Mouse (Mus musculus) ES-E14 (cell line): Measurements from ENCODE around the gene Sp1. TPM values are rescaled to one million over a fixed set of nuclear protein-coding genes. Genes with fewer than 3 reads are reported as not detected.

ENCODE experiments used
- DNase-seq: peaks from one replicate; pipeline ENCODE4 v3.0.0-alpha.2; 2013; ENCODE audit warnings: low read depth, low spot score
- H3K27ac ChIP-seq: 2 replicates; pipeline ENCODE4 v1.5.1; 2012; ENCODE audit warnings: low read depth, mild to moderate bottlenecking, low read length, moderate library complexity, mixed read lengths; ENCODE audit not compliant: poor library complexity, insufficient read depth, severe bottlenecking
- H3K36me3 ChIP-seq: 2 replicates; pipeline ENCODE4 v1.6.1; 2012; ENCODE audit warnings: mild to moderate bottlenecking, low read length, moderate library complexity, mixed read lengths; ENCODE audit not compliant: control insufficient read depth, poor library complexity, insufficient read depth, severe bottlenecking
- H3K4me1 ChIP-seq, 2 experiments: fragments of 150-350 bp in 1 of 2; sonication (generic) in 1 of 2; 2 replicates each; pipeline ENCODE4 v1.6.1; 2012; ENCODE audit warnings: low read length in 2 of 2, mild to moderate bottlenecking in 1 of 2, mixed read lengths in 1 of 2; ENCODE audit not compliant: control insufficient read depth in 2 of 2, insufficient read depth in 2 of 2, poor library complexity in 1 of 2
- H3K4me3 ChIP-seq, 2 experiments: fragments of 150-350 bp in 1 of 2; sonication (generic) in 1 of 2; 2 replicates each; pipeline ENCODE4 v1.5.1; 2012; ENCODE audit warnings: low read length in 2 of 2, low read depth in 1 of 2, mild to moderate bottlenecking in 1 of 2, mixed read lengths in 1 of 2; ENCODE audit not compliant: insufficient read depth in 1 of 2, poor library complexity in 1 of 2, severe bottlenecking in 1 of 2
- H3K9ac ChIP-seq: 2 replicates; pipeline ENCODE4 v1.6.1; 2012; ENCODE audit warnings: low read depth, mild to moderate bottlenecking, low read length, mixed read lengths; ENCODE audit not compliant: poor library complexity, insufficient read depth, severe bottlenecking
- H3K9me3 ChIP-seq: fragments of 150-350 bp; sonication (generic); 2 replicates; pipeline ENCODE4 v1.6.1; 2012; ENCODE audit warnings: low read depth, mild to moderate bottlenecking, low read length; ENCODE audit not compliant: control insufficient read depth, insufficient read depth
- CHD2 ChIP-seq: IDR thresholded peaks from 2 replicates; pipeline ENCODE4 v1.6.1; 2014; ENCODE audit warnings: mild to moderate bottlenecking, low read depth, low read length, inconsistent platforms
- HCFC1 ChIP-seq: IDR thresholded peaks from 2 replicates; pipeline ENCODE4 v1.6.1; 2012; ENCODE audit warnings: low read length, inconsistent platforms, borderline replicate concordance; ENCODE audit not compliant: insufficient read depth
- MAFK ChIP-seq: IDR thresholded peaks from 2 replicates; pipeline ENCODE4 v1.6.1; 2014; ENCODE audit warnings: mild to moderate bottlenecking, low read depth, low read length, inconsistent platforms; ENCODE audit not compliant: insufficient read depth
- ZC3H11A ChIP-seq: IDR thresholded peaks from 2 replicates; pipeline ENCODE4 v1.6.1; 2012; ENCODE audit warnings: low read depth, mild to moderate bottlenecking, inconsistent platforms, low read length, borderline replicate concordance
- ZNF384 ChIP-seq: IDR thresholded peaks from 2 replicates; pipeline ENCODE4 v1.6.1; 2012; ENCODE audit warnings: low read depth, low read length, inconsistent platforms
- in situ Hi-C, 2 experiments: fragments of 600-800 bp; cut with MboI; formaldehyde crosslinking; loops; one replicate each; pipeline ENCODE4 v1.15.1; 2025; ENCODE audit warnings: low sequenced_read_pairs in 2 of 2, inconsistent platforms in 1 of 2; ENCODE audit not compliant: unreplicated experiment in 2 of 2
- total RNA-seq: library from RNA; depleted of rRNA; stranded (reverse); fragments of 300-350 nt; gene quantifications from 2 replicates; pipeline ENCODE4 v1.2.3, GENCODE M21; 2012

Sp1 gene
- total RNA-seq, 1 experiment = 93.4 TPM

- TF ChIP-seq MAFK = peak; percentile 99
- TF ChIP-seq ZC3H11A = no peak
- TF ChIP-seq CHD2 = no peak
- TF ChIP-seq ZNF384 = no peak
- no peak for TF ChIP-seq HCFC1
- H3K4me3 ChIP-seq = 0 out of 4 replicates have a peak overlapping the region, but pooled peaks of 1 of the 2 experiments have one; percentile 11
These were observed 45.0 kb downstream of the Sp1 start for GRCm38 (mm10) chr15:102450928-102451327.

GRCm38 (mm10) chr15:102451666-102452430, 45.9 kb downstream of the Sp1 start:
- peak overlapping the region; percentile 55 to 56 for H3K4me3 ChIP-seq
- in situ Hi-C loops = no loop called here
- no peaks in the 10 kb centered on the region for H3K36me3 ChIP-seq
- peak overlapping the region; percentile 41; the same call in 1 of the 2 replicates for H3K9ac ChIP-seq
- TF ChIP-seq ZNF384 = no peak
- no peak for TF ChIP-seq MAFK
- TF ChIP-seq ZC3H11A = no peak
- TF ChIP-seq CHD2 = no peak
- no peak for TF ChIP-seq HCFC1
- peaks cover 0 to 14% of the 10 kb centered on the region in 2 experiments; a peak in 2 of 4 replicates for H3K4me1 ChIP-seq
- DNase-seq = no peak
- H3K9me3 ChIP-seq = no peaks in the 10 kb centered on the region
- H3K27ac ChIP-seq = no peak overlapping the region

More at GRCm38 (mm10) chr15:102450928-102451327, 45.0 kb downstream of the Sp1 start:
- no peak for DNase-seq
- in situ Hi-C loops = no loop called here
- Histone ChIP-seq H3K27ac (no peak overlapping the region), H3K4me1 (peaks cover 0 to 10% of the 10 kb centered on the region in 2 experiments; a peak in 2 of 4 replicates), H3K9me3 (no peaks in the 10 kb centered on the region), H3K36me3 (no peaks in the 10 kb centered on the region), H3K9ac (no peak overlapping the region)

DNA sequence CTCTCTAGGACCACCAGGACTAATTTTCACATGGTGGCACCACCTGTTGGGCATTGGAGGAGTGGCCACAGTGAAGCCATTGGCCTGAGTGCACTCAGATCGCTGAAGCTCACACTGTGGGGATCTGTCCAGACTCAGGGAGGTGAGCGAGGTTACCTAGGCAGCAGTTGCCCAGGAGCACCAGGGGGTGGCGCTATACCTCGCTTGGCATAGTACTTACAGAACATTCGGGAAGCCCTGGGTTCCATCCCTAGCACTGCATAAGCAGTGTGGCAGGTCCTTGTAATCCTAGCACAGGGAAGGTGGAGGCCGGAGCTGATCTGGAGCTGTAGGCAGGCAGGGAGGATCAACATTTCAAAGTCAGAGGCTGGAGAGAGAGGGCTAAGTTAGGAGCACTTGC, 50.0 kb downstream of the Sp1 start:
- TF ChIP-seq CHD2 (no peak), ZNF384 (no peak), HCFC1 (no peak), ZC3H11A (no peak), MAFK (no peak)
- Histone ChIP-seq H3K9me3 (no peaks in the 10 kb centered on the region), H3K36me3 (no peaks in the 10 kb centered on the region), H3K9ac (no peak overlapping the region), H3K27ac (no peak overlapping the region), H3K4me1 (peaks cover 0 to 15% of the 10 kb centered on the region in 2 experiments; a peak in 2 of 4 replicates), H3K4me3 (no peak overlapping the region)
- no peak for DNase-seq
- in situ Hi-C loops = no loop called here

DNA sequence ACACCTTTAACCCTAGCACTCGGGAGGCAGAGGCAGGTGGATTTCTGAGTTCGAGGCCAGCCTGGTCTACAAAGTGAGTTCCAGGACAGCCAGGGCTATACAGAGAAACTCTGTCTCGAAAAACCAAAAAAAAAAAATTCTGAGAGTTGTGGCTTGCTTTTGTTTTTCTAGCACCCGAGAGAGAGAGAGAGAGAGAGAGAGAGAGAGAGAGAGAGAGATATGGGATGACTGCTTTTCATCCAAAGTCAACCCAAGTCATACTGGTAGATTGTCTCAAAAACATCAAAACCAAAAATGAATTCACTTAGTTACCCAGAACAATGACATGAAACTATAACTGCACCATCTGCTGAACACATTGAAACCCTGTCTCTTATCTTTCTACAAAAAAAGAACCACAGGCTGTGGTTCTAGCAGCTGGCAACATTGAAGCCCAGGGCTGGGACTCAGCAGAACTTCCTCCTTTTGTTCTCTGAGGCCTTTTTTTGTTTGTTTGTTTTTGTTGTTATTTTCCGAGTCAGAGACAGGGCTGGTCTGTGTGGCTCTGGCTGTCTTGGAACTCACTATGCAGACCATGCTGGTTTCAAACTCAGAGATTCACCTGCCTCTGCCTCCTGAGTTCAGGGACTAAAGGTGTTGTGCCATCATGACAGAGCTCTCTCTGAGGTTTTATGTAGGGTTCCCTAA, 52.2 kb downstream of the Sp1 start:
- no peak overlapping the region; the same call in 1 of the 2 replicates for H3K27ac ChIP-seq
- H3K9me3 ChIP-seq = no peaks in the 10 kb centered on the region
- in situ Hi-C loops = no loop called here

More for the DNA sequence above, 52.2 kb downstream of the Sp1 start:
- Histone ChIP-seq H3K36me3 (peaks cover 5% of the 10 kb centered on the region), H3K4me3 (peak overlapping the region in 1 of 2 experiments; percentile 84; a peak in 2 of 4 replicates), H3K4me1 (peaks cover 0 to 18% of the 10 kb centered on the region in 2 experiments; a peak in 2 of 4 replicates), H3K9ac (peak overlapping the region; percentile 5; the same call in 1 of the 2 replicates)
- no peak for TF ChIP-seq MAFK
- no peak for TF ChIP-seq CHD2
- TF ChIP-seq HCFC1 = no peak
- TF ChIP-seq ZC3H11A = no peak
- no peak for TF ChIP-seq ZNF384
- no peak for DNase-seq
